Mouse (Mus musculus) ovary, adult 18-20 months (tissue): ENCODE data around the gene Cenph.
A peak's percentile ranks its signal among the peaks of the same experiment; 100 is the strongest.
"Not testable (repeated sequence)": the region's sequence is repeated elsewhere in the genome, so short reads cannot be mapped to it uniquely, and the experiment has no call there.

ENCODE experiments used
- DNase-seq: peaks from one replicate; pipeline ENCODE4 v3.0.0; 2022; ENCODE audit warnings: low spot score, mixed read lengths

The Cenph gene

GRCm38 (mm10) chr13:100775252-100776055, at the start of gene Cenph:
Gene Cenph, minus strand, starts transcription at chr13:100775899.
- peak; percentile 78 for DNase-seq

DNA sequence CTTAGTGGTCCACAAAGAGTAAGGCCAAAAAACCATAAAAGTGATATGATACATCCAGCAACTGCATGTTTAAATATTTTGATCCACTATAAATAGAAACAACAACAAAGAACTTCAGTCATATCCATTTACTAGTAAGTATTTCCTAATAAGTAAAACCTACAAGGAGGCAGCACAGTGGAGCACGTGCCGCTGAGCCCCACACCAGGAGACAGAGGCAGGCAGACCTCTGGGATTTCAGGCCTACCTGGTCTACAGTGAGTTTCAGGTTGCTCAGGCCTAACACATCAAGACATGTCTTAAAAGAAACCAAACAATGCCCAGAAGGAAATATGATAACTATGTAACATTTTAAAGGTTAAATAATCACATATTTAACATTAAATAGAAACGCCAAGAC, 49.2 kb upstream of the Cenph start:
- DNase-seq, result no peak

DNA sequence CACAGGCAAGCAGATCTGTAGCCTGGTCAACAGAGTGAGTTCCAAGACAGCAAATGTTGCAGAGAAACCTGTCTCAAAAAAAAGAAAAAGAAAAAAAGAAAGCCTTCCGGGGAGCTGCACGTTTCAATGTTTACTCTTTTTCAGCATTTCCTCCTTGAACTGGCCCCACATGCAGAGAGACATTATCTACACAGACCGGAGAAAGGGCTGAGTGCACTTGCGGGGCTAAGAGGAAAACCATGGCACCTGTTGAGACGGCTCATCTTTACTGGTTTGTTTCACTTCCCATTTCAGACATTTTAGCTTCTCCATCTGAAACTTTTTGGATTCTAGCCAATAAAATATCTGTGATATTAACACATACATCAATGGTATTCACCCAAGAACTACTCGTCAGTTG, 48.6 kb upstream of the Cenph start:
- no peak for DNase-seq

GRCm38 (mm10) chr13:100823863-100824262, 48.2 kb upstream of the Cenph start:
- DNase-seq, result no peak

DNA sequence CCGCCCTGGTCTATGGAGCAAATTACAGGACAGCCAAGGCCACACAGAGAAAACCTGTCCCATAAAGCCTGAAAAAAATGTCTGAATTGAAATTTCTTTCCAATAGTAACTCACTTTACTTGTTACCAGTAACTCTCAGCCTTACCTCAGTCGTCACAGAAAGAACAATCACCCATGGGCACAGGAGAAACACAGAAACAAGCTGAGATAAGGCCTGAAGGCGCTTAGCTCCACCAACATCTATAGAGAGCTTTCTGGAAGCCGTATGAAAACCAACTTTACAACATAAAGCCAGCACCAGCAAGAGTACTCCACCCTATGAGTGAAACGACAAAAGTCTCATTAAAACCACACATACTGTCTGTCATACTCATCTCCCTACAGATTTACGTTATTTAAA, 38.8 kb upstream of the Cenph start:
- no peak for DNase-seq

DNA sequence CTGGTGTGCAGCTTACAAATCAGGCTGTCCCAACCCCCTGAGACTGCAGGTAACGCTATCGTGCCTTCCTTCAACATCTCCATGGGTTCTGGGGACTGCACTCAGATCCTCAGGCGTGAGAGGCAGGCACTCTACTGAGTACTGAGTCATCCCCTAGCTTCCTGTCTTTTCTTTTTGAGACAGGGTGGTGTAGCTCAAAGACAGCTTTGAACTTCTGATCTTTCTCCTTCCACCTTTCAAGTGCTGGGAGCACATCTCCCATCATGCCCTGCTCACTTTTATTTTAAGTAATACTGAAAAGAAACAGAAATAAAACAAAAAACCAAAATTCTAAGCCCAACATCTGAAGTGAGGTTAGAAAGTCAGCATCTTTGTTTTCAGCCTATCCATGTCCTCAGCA, 30.1 kb upstream of the Cenph start:
- DNase-seq, result no peak

GRCm38 (mm10) chr13:100797171-100797570, 21.5 kb upstream of the Cenph start:
- DNase-seq, result no peak

DNA sequence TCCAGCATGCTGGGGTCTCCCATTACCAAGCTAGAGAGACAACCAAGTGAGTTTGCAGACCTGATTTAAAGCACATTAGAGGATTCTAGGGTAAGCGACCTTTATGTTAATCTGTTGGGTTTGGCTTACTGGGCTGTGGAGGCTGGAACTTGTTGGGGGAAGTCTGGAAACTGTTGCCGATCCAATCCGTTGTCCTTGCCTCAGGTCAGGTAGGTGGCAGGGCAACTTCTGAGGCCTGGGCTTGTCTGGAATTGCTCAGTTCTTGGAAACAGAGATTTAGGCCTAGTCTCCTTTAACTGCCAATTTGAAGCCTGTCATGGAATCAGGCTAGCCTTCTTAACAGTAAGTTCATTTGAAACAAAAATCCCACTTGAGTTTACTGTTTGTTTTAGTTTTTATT, 13.4 kb upstream of the Cenph start:
- no peak for DNase-seq

DNA sequence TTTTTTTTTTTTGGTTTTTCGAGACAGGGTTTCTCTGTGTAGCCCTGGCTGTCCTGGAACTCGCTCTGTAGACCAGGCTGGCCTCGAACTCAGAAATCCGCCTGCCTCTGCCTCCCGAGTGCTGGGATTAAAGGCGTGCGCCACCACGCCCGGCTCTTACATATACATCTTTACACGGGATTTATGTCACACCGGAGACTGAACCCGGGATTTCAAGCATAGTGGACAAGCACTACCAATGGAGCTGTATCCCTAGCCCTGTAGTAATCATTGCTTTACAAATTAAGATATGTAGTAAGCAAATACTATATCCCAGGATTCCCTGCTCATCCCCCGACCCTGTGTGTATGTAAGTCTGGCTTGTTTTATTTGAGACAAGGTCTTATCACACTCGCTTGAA, 12.4 kb upstream of the Cenph start:
- not testable (repeated sequence) for DNase-seq

DNA sequence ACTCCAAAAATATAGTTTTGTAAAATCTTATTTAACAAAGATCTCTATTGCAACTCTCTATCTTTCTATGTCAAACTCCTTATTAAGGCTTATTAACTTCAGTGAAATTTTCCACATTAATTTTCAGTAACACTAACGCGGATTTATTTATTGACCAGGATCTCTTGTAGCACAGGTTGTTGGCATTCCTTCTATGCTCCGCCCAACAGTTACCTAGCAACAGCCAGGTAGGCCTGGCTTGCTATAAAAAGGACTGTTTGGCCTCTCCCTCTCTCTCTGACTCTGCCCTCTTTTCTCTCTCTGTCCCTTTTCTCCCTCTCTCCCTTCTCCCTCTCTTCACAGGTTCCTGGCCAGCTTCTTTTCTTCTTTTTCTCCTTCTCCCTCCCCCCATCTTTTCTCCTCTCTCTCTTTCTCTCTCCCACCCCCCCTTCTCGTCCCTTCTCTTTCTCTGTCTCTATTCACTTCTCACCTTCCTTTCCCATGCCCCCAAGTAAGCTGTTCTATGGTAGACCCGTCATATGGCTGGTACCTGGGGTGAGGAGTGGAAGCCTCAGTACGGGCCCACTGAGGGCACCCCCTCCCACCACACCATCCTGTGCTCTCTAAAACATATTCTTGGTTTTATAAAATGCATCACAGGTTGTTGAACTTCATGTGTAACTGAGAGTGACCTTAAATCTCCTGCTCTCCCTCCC, 11.8 kb upstream of the Cenph start:
- DNase-seq, result no peak

DNA sequence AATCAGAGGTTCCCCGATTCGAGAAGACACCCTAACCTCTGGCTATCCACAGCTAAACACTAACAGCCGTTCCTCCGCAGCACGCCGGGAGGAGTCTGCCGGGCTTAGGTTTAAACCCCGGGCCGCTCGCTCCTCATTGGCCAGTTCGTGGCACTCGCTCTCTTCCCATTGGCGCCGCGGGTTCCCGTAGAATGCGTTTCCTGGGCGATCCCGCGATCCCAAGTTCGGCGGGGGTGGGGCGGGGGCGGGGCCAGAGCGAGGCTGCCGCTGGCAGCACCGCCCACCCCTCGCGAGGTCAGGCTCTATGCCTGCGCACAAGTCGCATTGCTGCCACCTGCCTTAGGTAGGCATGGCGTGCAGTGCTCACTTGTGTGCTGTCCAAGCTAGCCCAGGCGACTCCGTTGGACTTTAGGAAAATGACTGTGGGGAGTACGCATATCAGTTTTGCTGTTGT, 10.7 kb upstream of the Cenph start, which contains the start of gene Ccnb1:
Ccnb1 (minus strand) TSS at position 157 of the 454 bp plus-strand sequence.
- DNase-seq, result peak; percentile 85

DNA sequence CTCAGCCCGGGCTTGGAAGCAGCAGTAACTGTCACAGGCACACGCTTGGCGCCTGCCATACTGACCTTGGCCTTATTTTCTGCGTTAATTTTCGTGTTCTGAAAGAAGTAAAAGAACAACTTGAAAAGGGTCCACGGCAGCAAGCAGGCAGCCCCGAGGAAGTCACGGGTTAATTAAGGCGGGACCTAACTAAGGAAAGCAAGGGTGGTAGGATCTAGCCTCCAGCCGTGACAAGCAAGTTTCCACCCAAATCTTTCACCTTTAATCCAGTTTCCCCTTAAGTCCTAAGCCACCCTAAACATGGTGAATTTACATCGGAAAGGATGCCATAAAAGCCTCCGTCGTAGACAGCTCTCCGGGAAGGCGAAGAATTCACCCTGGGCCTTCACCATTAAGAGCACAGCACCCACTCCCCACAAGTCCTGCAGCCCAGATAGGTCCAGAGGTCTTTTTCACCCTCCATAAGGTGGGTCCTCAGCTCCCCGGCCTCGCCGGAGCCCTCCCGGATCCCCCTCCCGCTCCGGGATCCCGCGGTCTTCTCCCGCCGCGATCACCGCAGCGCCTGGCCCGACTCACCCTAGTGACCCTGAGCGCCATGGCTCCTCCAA, 10.2 kb upstream of the Cenph start:
- no peak for DNase-seq

DNA sequence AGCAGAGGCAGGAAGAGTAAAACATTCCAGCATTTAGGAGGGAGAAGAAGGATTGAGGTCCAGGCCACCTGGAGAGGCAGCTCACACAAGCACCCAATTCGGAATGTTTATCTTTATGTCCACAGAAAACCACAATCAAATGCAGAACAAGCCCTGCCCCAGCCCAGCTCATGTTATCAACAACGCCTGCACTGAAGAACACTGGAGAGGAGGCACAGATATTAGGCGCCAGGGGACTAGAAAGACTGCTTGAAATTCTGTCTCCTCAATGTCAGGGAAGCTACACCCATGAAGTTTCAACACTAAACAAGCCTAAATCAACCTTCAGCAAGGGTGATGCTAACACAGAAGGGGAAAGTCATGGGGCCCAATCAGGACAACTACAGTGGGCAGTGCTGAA, 1.8 kb upstream of the Cenph start:
- no peak for DNase-seq

- DNase-seq, result no peak
Observed at GRCm38 (mm10) chr13:100776710-100777109, 1.0 kb upstream of the Cenph start.

- no peak for DNase-seq
Observed at GRCm38 (mm10) chr13:100776056-100776419, 339 bp upstream of the Cenph start.

- no peak for DNase-seq
Observed at GRCm38 (mm10) chr13:100774704-100775103, 995 bp downstream of the Cenph start.

DNA sequence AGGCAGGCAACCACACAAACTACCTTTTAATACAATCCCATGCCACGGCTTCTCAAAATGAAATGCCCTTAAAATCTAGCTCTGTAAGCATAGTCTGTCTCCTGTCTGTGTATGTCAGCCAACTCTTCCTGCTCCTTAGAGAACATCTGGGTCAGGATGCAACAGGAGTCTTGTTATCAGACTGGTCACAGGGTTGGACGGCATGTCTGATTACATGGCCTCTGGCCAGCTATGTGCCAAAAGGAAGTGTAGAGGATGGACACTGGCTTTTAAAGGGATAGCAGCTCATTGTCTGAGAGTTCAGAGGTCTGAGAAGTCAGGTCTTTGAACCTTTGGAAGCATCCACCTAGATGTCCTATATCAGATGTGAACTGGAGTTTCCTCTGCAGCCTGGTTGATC, 20.4 kb downstream of the Cenph start:
- no peak for DNase-seq

- no peak for DNase-seq
Observed at GRCm38 (mm10) chr13:100754186-100754585, 21.5 kb downstream of the Cenph start.

DNA sequence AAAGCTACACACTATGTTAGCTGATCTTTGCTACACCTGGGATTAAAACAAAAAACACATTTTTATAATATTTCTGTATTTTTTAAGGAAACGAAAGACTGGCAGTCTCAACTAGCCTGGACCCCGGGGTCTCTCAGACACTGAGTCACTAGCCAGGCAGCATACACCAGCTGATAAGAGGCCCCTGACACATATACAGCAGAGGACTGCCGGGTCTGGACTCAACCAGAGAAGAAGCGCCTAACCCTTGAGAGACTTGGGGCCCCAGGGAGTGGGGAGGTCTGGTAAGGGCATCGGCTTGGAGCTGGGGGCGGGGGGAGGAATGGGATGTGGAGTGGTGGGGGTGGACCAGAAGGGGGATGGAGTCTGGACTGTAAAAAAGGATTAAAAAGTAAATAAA, 22.7 kb downstream of the Cenph start:
- DNase-seq, result no peak

- DNase-seq, result no peak
Observed at GRCm38 (mm10) chr13:100752529-100752928, 23.2 kb downstream of the Cenph start.

DNA sequence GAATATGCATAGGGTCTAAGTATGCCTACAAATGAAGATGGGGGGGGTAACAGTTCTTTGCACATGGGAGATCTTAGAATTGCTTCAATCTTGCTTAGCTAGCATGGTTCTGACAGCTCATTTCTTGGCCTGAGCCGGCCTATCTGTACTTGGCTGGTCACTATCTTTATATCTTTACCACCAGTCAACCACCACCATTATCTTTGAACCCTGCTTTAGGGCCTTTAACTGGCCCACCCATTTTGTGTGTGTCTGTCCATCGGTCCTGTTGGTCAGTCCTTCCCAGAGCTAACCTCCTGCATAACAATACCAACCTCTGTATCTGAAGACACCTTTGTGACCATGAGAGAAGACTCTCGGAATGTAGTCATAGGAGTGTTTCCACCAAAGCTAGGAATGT, 24.3 kb downstream of the Cenph start:
- no peak for DNase-seq

DNA sequence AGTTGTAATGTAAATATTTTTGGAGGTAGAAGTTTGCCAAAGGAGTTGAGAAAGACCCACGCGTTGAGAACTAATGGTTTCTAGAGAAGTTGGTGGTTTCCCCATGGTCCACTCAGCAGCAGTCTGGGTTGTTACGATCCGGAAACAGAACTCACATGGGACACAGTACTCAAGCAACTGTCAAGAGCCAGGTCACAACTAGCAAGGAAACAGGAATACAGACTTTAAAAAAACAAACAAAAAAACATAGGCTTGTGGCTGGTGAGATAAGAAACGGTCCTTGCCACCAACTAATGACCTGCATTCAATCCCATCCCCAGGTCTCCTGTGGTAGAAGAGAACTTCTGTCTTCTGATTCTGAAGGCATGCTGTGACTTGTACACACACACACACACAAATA, 24.9 kb downstream of the Cenph start:
- no peak for DNase-seq

DNA sequence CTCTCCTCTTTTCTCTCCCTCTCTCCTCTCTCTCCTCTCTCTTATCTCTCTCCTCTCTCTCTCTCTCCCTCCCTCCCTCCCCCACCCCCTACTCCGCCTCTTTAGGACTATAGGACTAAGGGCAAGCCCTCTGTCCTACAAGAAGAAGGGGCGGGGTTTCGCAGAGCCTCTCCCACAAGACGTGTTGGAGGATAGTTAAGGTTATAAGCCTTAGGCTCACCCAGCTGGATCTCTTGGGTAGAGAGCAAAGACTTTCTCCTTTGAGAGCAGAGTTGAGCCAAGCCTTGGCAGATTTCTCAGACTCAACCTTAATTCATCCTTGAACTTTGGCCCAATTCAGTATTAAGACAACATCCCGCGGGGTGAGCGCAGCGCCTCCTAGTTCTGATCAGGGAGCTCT, 27.1 kb downstream of the Cenph start:
- no peak for DNase-seq
